Mouse (Mus musculus): ENCODE measurements at regions not wholly inside any gene's neighbourhood (a gene's known extent, or its start where the extent isn't known, plus 50 kb on each side); places are given as distances from the start of the nearest gene placed in this dataset.
A peak's percentile ranks its signal among the peaks of the same experiment; 100 is the strongest.

DNA sequence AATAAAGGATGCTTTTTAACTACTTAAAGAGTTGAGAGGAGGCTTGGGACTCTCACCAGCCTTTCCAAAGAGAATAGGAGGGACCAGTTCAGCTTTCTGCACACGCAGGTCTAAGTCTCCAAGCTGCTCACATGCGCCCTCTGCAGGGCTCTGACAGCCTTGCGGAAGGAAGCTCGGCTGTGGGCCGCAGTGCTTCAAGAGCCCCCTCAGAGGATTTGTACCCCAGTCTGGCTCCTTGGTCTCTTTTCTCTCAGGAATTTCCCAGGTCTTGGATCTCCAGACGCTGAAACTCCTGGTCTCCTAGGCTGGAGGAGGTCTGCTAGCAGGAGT lies 429.9 kb downstream of the Fut8 start:
- DNase-seq, result peak; percentile 76 to 80

DNA sequence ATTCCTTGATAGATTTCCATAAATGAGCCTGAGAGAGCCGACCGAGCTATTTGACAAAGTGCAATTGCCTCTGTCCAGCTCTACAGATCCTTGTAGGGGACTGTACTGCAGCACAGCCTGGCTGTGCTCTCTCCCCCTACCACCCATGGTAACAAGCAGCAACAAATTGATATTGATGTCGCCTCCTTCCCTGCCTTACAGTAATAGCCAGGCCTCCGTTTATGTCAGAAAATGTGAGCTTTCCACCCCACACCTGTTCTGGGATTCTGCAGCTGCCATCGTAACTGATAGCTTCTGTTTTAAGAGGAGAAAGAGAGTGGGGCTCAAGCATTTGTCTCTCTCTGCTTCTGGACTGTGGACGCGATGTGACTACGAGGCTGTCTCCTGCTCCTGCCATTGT lies 432.6 kb downstream of the Fut8 start:
- DNase-seq, result no peak

DNA sequence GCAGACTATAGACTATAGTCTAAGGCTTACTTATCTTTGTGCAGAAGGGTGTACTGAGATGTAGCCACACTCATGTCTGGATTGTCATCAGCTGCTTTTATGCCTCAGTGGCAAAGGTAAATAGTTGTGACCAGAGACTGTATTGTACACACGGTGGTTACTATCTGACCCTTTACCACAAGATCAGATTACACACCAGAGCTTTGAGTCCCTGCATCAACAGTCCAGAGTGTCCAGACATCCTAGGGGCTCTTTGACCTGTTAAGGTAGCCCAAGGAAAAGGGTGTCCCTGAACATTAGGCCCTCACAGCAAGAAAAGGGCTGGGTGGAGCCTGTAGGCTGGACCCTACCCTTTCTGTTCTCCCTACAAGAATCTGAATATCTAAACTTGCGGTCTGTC lies 436.4 kb downstream of the Fut8 start:
- DNase-seq, result no peak

DNA sequence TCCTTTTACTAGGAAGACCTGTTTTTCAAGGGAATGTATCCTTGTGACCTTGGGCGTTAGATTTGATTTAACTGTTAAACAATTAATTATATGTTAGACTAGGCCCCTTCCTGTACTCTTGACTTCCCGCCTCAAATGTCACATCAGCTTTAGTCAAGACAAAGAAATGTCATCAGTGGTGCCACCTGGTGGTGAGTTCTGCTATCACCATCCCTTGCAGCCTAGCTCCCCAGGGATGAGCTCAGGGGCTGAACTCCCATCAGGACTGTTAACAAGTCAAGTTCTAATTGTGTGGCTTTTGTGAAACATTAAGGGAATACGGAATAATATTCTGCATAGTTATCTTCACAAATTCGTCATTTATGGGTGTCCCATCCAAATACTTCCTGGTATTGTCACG lies 436.8 kb downstream of the Fut8 start:
- peak; percentile 74 to 78 for DNase-seq

DNA sequence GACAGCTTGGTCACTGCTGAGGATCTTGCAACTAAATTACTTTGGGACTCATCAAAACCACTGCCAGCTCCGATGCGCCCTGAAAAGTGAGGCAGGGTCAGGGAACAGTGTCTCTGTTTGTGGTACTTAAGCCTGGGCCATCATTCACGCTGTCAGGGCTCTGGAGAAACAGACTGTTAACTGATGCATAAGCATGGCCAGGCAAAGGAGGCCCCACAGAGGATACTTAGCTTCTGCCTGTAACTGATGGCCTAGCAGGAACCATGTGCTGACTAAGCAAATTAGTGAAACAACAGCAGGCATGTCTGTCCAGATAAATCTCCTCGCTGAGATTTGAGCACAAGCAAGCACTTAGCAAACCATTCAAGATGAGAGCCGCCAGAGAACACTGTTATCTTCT lies 440.1 kb downstream of the Fut8 start:
- DNase-seq, result no peak

GRCm38 (mm10) chr12:77694101-77694500 lies 456.2 kb downstream of the Fut8 start:
- DNase-seq, result no peak

- DNase-seq, result no peak
These were observed 458.2 kb downstream of the Fut8 start for GRCm38 (mm10) chr12:77696039-77696631.

- DNase-seq, result no peak
These were observed 458.7 kb downstream of the Fut8 start for GRCm38 (mm10) chr12:77696662-77697061.

DNA sequence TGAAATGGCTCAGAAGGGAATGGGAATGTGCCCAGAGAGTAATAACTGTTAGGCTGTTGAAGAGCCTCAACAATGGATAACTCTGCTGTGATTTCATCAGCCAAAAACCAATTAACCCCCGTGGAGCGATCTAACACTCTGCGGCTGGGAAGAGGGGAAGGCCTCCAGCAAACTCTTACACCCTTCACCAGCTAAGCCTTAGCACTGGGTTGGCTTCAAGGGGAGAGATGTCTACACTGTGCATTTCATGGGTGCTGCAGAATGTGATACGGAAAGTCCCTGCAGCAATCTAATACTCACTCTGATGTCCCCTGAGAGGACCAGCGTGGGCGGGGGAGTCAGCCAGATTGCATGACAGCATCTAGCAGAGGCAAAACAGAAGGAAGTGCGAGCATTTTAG lies 460.2 kb downstream of the Fut8 start:
- peak; percentile 48 to 49 for DNase-seq

DNA sequence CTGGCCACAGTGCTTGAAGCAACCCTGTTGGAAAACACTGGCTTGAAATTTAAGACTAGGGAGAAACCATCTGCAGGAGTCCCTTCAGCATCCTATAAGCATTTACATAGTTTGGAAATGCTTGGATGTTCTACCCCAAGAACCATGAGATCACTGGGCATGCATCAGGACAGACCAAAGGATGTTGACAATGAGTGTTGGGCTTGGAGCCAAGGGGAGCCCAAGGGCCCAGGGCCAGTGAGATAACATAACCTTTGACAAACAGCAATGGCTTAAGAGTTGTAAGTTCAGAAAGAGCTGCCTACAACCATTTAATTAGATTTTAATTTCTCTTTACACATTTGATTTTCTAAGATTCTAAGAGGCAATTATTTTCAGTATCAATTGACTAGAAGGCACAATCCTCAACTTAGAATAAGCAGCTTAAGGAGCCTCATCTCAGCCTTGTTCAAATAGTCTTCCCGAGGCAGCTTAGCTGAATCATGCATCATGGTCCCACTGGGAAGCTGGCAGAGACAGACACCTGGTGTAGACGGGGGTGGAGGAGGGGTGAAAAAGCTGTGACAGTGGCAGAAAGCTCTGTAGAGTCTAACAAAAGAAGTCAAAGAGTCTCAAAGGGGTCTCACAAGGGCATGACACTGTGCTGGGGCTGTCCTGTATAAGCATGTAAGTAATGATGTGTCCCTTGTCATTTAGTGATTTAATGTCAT lies 462.1 kb downstream of the Fut8 start:
- no peak for DNase-seq

- no peak for DNase-seq
These were observed 477.6 kb downstream of the Fut8 start for GRCm38 (mm10) chr12:77715506-77715905.

DNA sequence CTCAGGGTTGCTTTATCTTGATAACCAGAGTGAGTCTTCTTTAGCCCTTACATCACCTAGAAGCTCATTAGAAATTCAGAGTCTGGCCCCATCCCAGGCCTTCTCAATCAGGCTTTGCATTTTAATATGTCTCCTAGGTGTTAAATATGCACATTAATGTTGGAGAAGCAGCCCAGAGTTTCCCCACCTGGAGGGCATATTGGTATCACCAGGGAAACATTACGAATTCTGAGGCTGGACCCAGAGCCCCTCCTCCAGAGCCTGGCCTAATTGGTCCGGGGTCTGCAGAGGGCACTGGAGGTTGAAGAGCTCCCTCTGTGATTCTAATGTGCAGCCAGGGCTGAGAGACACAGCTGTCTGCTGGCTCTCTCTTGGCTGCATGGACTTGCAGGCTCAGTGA lies 478.1 kb downstream of the Fut8 start:
- no peak for DNase-seq

DNA sequence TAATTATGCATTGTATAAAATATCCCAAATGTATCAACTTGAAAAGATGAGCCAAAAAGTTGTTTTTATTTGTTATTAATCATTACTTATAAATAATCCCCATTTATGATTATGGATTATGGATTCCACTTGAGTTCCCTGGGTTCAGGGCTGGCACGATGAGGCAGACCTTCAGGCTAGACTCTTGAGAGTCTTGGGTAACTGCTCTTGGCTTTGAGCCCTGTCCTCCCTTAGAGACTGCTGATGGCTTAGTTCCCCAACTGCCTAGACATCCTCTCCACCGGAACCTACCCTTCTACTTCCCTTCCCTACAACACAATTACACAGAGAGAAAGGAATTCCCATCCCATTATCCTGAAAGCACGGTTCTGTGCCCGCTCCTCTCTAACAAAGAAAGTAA lies 466.3 kb upstream of the Gm6657 start:
- no peak for DNase-seq

DNA sequence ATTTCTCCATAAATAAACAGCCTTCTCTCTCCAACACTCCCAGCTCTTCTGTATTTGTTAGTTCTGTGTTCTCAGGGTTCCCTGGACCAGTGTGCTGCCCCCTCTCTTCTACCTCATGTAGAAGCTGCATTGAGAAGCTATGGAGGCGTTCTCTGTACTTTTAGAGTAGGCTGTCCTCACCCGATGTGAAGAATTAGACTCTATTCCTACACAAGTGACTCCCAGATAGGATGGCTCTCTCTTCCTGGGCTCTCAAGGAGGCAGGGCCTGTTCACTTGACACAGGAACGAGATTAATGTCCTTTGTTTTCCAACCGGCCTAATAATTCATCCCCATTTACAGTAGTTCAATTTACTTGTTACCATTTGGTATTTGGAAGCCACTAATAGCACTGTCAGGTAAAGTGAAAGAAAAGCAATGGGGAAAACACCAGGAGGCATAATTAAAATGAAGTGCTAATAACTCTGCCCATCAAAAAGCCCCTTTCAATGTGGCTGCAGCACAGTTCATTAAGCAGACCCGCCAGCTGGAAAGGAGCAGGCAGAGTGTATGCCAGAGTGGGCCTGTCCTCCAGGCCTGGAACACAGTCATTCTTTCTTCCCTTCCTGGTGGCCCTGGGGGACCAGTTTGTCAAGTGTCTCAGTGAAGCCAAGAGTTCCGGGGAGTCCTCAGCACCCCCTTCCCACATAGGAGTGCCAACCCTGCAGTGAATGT lies 454.8 kb upstream of the Gm6657 start:
- no peak for DNase-seq

DNA sequence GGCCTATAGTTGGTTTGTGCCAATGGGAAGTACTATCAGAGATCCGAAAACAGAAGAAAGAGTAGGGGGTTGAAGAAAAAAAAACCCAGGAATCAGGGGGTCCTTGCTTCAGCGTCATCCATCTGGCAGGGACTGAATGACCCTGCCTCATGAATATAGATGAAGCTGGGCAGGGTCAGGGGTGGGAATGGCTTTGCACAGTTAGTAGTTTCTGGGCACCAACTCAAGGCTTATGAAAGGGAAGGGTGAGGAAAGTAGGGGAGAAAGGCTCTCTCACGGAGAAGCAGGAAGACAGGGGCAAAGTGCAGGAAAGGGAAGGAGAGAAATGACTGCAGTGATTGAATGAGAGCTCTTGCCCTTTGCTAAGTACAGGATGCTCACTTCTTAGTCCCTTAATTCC lies 451.3 kb upstream of the Gm6657 start:
- DNase-seq, result no peak

DNA sequence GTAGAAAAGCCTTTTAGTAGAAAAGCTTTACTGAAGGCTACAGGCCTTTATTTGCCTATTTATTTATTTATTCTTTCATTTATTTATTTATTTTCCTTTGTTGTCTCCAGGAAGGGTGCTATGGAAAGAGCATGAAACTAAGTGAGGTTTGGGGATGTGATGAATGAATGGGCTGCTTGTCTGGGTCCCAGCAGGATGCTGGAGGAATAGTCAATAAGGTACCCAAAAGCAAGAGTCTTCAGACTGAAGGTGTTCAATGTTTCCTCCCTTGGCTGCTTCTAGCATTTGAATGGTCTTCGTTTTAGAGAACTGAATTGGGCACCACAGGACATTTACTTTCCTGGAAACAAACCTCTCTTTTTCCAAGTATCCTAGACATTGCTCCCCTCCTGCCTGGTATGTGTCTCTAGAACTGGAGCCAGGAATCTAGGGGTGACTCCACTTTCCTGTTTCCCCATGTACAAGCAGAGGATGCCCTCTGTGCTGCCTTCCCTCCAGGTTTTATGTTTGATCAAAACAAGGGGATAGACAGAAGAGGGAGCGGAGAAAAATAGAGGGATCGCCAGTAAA lies 444.5 kb upstream of the Gm6657 start:
- DNase-seq, result no peak

DNA sequence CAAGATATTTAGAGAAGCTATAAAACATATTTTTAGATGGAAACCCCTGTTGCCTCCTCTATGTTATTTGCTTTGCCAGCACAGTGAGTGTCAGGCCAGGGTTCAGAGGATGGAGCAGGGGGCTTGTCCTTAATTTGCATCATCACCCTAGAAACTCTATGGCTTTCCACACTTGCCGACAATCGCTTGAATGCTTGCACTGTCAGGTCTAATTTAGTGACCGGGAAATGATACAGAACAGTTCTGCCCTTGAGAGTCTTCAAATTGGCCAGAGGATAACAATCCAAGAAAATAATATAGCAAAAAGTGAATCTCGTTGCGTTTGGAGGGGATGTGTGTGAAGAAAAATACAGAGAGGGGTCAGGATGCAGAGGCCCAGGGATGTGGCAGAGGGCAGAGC lies 441.9 kb upstream of the Gm6657 start:
- no peak for DNase-seq

DNA sequence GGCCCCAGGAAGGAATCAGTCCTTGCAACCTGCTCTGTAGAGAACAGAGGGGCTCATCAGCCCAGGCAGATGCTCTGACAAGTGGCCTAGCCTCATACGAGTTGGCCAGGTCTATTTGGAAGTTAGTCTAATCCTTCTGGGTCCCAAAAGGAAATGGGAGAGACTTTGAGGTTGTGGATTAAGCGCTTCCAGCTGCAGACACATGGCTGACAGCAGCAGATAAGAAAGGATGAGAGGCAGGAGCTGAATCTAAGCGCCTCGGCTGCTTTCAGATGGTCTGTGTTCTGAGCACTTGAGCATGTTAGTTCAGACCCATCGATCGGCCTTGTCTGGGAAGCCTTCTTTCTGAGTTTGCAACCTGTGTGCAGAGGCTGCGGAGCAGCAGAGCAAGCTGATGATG lies 438.0 kb upstream of the Gm6657 start:
- no peak for DNase-seq

DNA sequence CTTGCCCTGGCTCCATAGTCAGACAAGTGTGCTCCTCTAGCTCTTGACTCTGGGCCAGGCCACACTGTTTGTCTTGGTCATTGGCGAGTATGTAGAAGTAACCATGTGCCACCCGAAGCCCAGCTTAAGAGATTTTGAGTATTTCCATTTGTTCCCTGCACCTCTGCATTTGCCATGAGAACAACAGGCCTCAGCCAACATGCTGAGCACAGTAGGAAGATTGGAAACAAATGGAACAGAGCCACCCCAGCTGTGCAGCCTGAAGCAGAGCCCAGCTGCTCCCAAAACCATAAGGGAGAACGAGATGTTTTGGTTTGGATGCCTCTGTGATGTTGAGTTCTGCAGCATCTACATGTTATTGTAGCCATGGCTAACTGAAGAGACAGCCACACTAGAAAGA lies 433.1 kb upstream of the Gm6657 start:
- no peak for DNase-seq

- no peak for DNase-seq
These were observed 418.0 kb upstream of the Gm6657 start for GRCm38 (mm10) chr12:77776011-77776546.

DNA sequence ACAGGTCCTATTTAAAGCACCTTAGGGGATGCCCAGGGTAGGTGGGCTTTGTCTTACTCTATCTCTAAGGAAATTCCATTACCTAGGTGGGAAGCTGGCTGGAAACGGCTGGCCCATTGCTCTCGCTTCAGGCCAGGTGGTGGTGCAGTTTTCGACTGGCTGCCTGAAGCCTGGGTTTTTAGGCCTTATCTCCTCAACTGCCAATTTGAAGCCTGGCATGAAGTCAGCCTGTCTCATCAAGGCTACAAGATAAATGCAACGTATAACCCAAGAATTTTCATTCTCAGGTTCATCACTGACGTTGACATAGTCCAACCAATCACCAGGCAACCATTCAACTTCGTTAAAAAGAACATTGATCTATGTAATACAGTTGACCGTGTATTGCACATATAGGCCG lies 417.3 kb upstream of the Gm6657 start:
- no peak for DNase-seq

DNA sequence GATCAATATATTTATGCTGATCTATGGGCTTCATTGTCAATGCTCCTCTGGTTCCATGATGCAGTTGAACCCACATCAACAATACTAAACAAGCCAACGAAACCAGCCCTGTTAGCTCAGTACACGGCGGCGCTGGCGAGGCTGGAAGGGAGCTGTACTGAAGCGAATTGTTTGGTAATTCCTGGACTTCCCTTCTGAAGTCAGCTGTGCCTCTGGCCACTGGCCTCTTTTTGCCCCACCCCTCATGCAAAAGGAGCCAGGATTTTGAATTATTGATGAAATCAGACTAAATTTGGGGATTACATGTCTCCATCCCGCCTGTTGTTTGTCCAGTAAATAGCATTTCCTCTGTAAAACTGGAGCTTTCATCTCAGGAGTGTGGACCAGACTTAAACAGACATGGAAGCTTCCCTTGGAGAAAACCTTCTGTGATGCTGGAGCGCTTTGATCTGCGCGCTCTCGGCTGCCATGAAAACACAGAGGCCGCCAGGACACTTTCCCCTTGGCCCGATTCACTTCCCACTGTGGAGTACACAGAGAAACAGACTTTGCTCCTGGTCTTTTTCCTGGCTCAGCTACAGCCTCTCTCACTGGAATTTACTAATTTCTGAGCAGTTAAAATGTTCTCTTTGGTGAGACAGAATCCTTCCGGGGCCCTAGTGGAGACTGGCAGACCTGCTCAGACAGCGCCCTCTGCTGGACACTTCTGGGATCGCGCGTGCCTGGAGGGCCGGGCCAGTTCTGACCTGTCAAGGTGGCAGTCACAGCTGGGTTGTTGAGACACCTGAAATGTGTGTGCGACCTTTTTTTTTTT lies 412.9 kb upstream of the Gm6657 start:
- DNase-seq, result peak; percentile 91 to 92

GRCm38 (mm10) chr12:77783909-77784308 lies 410.1 kb upstream of the Gm6657 start:
- DNase-seq, result no peak

All from B cell, adult 2 months (primary cell).